Comparison of ENCODE assay signal across 20 mouse cellular contexts in the genomic region with DNA sequence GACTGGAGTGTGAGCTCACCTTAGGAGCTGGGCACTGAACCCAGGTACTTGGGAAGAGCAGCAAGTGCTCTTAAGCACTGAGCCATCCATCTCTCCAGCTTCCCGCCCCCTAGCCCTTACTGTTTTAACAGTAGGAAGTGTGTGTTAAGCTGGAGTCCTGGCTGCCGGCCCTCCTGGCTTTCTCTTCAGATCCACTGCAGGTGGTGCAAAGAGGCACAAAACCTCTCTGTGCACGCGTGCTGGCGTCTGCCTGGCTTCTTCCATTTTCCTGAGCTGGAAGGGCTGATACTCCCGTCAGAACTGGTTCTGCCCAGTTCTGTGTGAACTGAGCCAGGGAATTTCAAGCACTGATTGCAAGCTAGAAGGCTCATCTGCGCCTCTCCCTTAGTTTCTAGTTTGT. TPM values are rescaled to one million over a fixed set of nuclear protein-coding genes. Genes with fewer than 3 reads are reported as not detected.
DNase-seq lines count a peak whose midpoint lies in the region; TF ChIP-seq lines count a peak whose summit lies in the region.
"Had no signal": no experiment of that assay in that cellular context is flagged by ENCODE, and none has a peak within 500 bp of the region (broad histone marks: within the 10 kb centered on the region; RNA-seq: fewer than 3 reads in every experiment).

No protein-coding gene starts in this region.

- no peaks in the 10 kb centered on the region for H3K36me3 ChIP-seq in ES-E14 (ENCODE audit: control insufficient read depth, insufficient read depth, low read length, poor library complexity, severe bottlenecking)

- H3K9ac ChIP-seq in ES-E14 (ENCODE audit: insufficient read depth, low read depth, low read length, poor library complexity, severe bottlenecking) = no peak overlapping the region; the same call in 1 of the 2 replicates
- H3K9ac ChIP-seq: heart, embryonic 15.5 days; intestine, embryonic 15.5 days; liver, embryonic 13.5 days had no signal

- H3K4me1 ChIP-seq in ES-E14 (ENCODE audit: control insufficient read depth in 2 of 2, insufficient read depth in 2 of 2, low read length in 2 of 2, poor library complexity in 1 of 2) = peaks cover 0 to 12% of the 10 kb centered on the region in 2 experiments; a peak in 3 of 4 replicates

- H3K27ac ChIP-seq in ES-E14 (ENCODE audit: insufficient read depth, low read depth, low read length, poor library complexity, severe bottlenecking) = peak overlapping the region; percentile 59; the same call in 1 of the 2 replicates
- H3K27ac ChIP-seq: gastrocnemius, adult 2 months; heart, embryonic 15.5 days; intestine, embryonic 15.5 days; kidney, postnatal 0 days; layer of hippocampus, adult 2 months; limb, embryonic 10.5 days; liver, embryonic 13.5 days had no signal

- H3K9me3 ChIP-seq in ES-E14 (ENCODE audit: control insufficient read depth, insufficient read depth, low read depth, low read length) = no peaks in the 10 kb centered on the region
- H3K9me3 ChIP-seq: G1E; heart, embryonic 15.5 days; intestine, embryonic 15.5 days; limb, embryonic 10.5 days; liver, embryonic 13.5 days had no signal

- peak; percentile 46 to 61 for DNase-seq in cerebellum, postnatal 25 days
- DNase-seq in cerebellum, adult 8-10 months = no peak
- DNase-seq in left cerebral cortex, adult 18-20 months (ENCODE audit: low spot score in 2 of 2) = peak; percentile 38
- no peak for DNase-seq in left cerebral cortex, adult 11 months (ENCODE audit: low spot score)
- DNase-seq in ES-E14 (ENCODE audit: low read depth, low spot score) (no peak), liver (no peak)
- peak; percentile 55 to 58 for DNase-seq in right cerebral cortex, postnatal 10 days (ENCODE audit: low spot score in 2 of 2)
- no peak for DNase-seq in heart, postnatal 36 days
- DNase-seq: adrenal gland, postnatal 25 days; cerebellum, adult 11-12 months; gastrocnemius, adult 2 months; heart, adult 11 months; liver, embryonic 13.5 days; lung, postnatal 14 days had no signal

- intact Hi-C loops in heart, postnatal 36 days (cut with DNase I) = loop anchor here (10.0 kb wide), 1 partner anchor 474 kb away; no protein-coding TSS in a partner anchor

- in situ Hi-C loops in ES-E14 (cut with MboI; ENCODE audit: low sequenced_read_pairs in 2 of 2, unreplicated experiment in 2 of 2) = no loop called here

- H3K4me3 ChIP-seq in ES-E14 (ENCODE audit: insufficient read depth in 1 of 2, low read depth in 1 of 2, low read length in 2 of 2, poor library complexity in 1 of 2, severe bottlenecking in 1 of 2) = no peak overlapping the region
- H3K4me3 ChIP-seq: gastrocnemius, adult 2 months; heart, embryonic 15.5 days; intestine, embryonic 15.5 days; layer of hippocampus, adult 2 months; limb, embryonic 10.5 days; liver, embryonic 13.5 days had no signal

TF ChIP-seq in ES-E14, 5 proteins besides CTCF, POLR2A, EP300 and RAD21:
- TF ChIP-seq ZNF384 (IDR thresholded peaks at IDR 0.05; ENCODE audit: low read depth, low read length) = no peak
- no peak for TF ChIP-seq MAFK (IDR thresholded peaks at IDR 0.05; ENCODE audit: insufficient read depth, low read depth, low read length)
- TF ChIP-seq HCFC1 (IDR thresholded peaks at IDR 0.05; ENCODE audit: borderline replicate concordance, insufficient read depth, low read length) = no peak

RNA-seq across cellular contexts. Expression of gene Srsf2, which starts 27.9 kb away (rescaled TPM):
- total RNA-seq in left cerebral cortex, adult 18-20 months (2021) = 100 to 1,000 TPM; 155 to 157 TPM
- total RNA-seq in ES-E14 (2012; rRNA removed) = 361 and 367 TPM in 2 replicates
- 100 to 1,000 TPM in 1 of 2 experiments, 10 to 100 TPM in 1; 94.5 to 116 TPM for total RNA-seq in heart, postnatal 36 days (2021)

RNA-seq across cellular contexts. Expression of gene Mfsd11, which starts 28.6 kb away (rescaled TPM):
- total RNA-seq in left cerebral cortex, adult 18-20 months (2021) = 10 to 100 TPM; 40.3 to 44.9 TPM
- total RNA-seq in ES-E14 (2012; rRNA removed) = 21.5 and 26.5 TPM in 2 replicates
- 10 to 100 TPM; 30.3 to 33.5 TPM for total RNA-seq in heart, postnatal 36 days (2021)

RNA-seq across cellular contexts. Expression of gene Jmjd6, which starts 37.6 kb away (rescaled TPM):
- total RNA-seq in left cerebral cortex, adult 18-20 months (2021) = 10 to 100 TPM; 28.3 to 31.3 TPM
- total RNA-seq in ES-E14 (2012; rRNA removed) = 78.1 and 80.8 TPM in 2 replicates
- total RNA-seq in heart, postnatal 36 days (2021) = 10 to 100 TPM; 29.5 to 34.9 TPM

RNA-seq across cellular contexts. Expression of gene Mettl23, which starts 37.8 kb away (rescaled TPM):
- total RNA-seq in left cerebral cortex, adult 18-20 months (2021) = 10 to 100 TPM; 23.8 to 25.8 TPM
- total RNA-seq in ES-E14 (2012; rRNA removed) = 34.4 and 36.6 TPM in 2 replicates
- 10 to 100 TPM; 40.0 to 41.1 TPM for total RNA-seq in heart, postnatal 36 days (2021)

RNA-seq across cellular contexts. Expression of gene Mgat5b, which starts 37.8 kb away (rescaled TPM):
- 10 to 100 TPM; 82.9 to 85.7 TPM for total RNA-seq in left cerebral cortex, adult 18-20 months (2021)
- total RNA-seq in ES-E14 (2012; rRNA removed) = 7.1 and 10.1 TPM in 2 replicates
- under 1 TPM in 1 of 2 experiments, not detected in 1; 0.24 TPM for total RNA-seq in heart, postnatal 36 days (2021)
- total RNA-seq: gastrocnemius, adult 2 months had no signal

Comparison
In these comparisons a context has a peak if more than half of its experiments do, and no peak if none do; other contexts are left out.
1. DNase-seq: peak in cerebellum, postnatal 25 days (2 of 2), left cerebral cortex, adult 18-20 months (2 of 2) and right cerebral cortex, postnatal 10 days (2 of 2); none in cerebellum, adult 8-10 months (single experiment), left cerebral cortex, adult 11 months (single experiment), ES-E14 (single experiment), heart, postnatal 36 days (0 of 2) and liver (single experiment).